Mouse (Mus musculus): ENCODE results near the gene Rgs17. TPM values are rescaled to one million over a fixed set of nuclear protein-coding genes. Genes with fewer than 3 reads are reported as not detected.

Gene Rgs17
- total RNA-seq, 2 experiments from 2014 or later: 1.0 to 1.3 TPM

Other genes with a start within 250 kb of the Rgs17 start
- gene Fbxo5, start 116.8 kb downstream of the Rgs17 start, total RNA-seq (2021): 1 to 10 TPM; 1.8 to 1.9 TPM
- gene Mtrf1l, start 98.5 kb downstream of the Rgs17 start, total RNA-seq (2021): 10 to 100 TPM; 10.8 to 12.3 TPM